Mouse (Mus musculus) cerebellum, adult 2 months (tissue): Measurements from ENCODE around the gene Fstl4. TPM values are rescaled to one million over a fixed set of nuclear protein-coding genes. Genes with fewer than 3 reads are reported as not detected.

Experiments
- DNase-seq, 2 experiments: peaks; one replicate each; pipeline ENCODE4 v3.0.0; 2021
- H3K27ac ChIP-seq: fragments of 200-500 bp; 2 replicates; pipeline ENCODE4 v1.5.1; 2012; ENCODE audit warnings: low read length, control low read depth, inconsistent platforms; ENCODE audit not compliant: insufficient read depth
- H3K27me3 ChIP-seq: fragments of 200-500 bp; 2 replicates; pipeline ENCODE4 v1.6.1; 2012; ENCODE audit warnings: inconsistent platforms, mild to moderate bottlenecking, low read length, moderate library complexity; ENCODE audit not compliant: control insufficient read depth, insufficient read depth
- H3K4me1 ChIP-seq: fragments of 200-500 bp; 2 replicates; pipeline ENCODE4 v1.6.1; 2011; ENCODE audit warnings: low read length; ENCODE audit not compliant: control insufficient read depth, insufficient read depth
- H3K4me3 ChIP-seq: fragments of 200-500 bp; replicated peaks from 2 replicates; pipeline ENCODE3; 2011; ENCODE audit warnings: mild to moderate bottlenecking, low read depth, low read length, control low read depth; ENCODE audit not compliant: insufficient read depth
- CTCF ChIP-seq: fragments of 200-500 bp; IDR thresholded peaks from 2 replicates; pipeline ENCODE4 v1.5.1; 2011; ENCODE audit warnings: low read depth, mild to moderate bottlenecking, control low read depth, low read length, moderate library complexity, borderline replicate concordance; ENCODE audit not compliant: insufficient read depth
- POLR2A ChIP-seq: fragments of 200-500 bp; IDR thresholded peaks from 2 replicates; pipeline ENCODE4 v1.6.1; 2011; ENCODE audit warnings: low read length, control low read depth, borderline replicate concordance; ENCODE audit not compliant: insufficient read depth
- WGBS: fragments of 180-500 bp; shearing (Covaris S2); methylation state at CpG from one replicate; pipeline ENCODE4 v1.1.7; 2018; 5-methylcytosine and 5-hydroxymethylcytosine counted together
- polyA plus RNA-seq: library from polyadenylated mRNA; depleted of rRNA; stranded (reverse); fragments of >200 nt; gene quantifications from 2 replicates; pipeline ENCODE4 v1.2.3, GENCODE M21; 2012

Fstl4 gene
- polyA plus RNA-seq, 1 experiment, result 4.1 TPM

GRCm38 (mm10) chr11:52734493-52735195 lies 29.8 kb upstream of the Fstl4 start:
- Histone ChIP-seq H3K27ac (no peak overlapping the region), H3K27me3 (no peaks in the 10 kb centered on the region), H3K4me1 (no peaks in the 10 kb centered on the region), H3K4me3 (no peak overlapping the region)
- TF ChIP-seq CTCF (no peak), POLR2A (no peak)
- no peak for DNase-seq
- 88% methylated on average over 6 of the region's 6 CpGs for WGBS

DNA sequence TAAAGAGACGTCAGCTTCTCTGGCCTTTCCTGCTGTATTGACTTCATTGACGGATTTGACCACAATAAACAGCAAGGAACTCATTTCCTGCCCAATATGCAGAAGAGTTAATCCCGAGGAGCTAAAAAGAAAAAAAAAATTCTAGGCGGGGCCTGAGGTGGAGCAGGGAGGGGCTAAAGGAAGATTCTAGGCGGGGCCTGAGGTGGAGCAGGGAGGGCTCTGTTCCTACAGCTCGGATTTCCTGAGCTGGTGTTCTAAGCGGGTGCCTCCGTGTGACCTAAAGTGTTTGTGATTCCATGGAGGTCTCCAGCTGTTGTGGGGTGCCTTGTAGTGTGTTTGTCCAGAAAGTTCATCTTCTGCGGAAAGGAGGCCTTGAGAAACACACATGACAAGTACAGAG lies 25.2 kb upstream of the Fstl4 start:
- no peak for DNase-seq
- no peaks in the 10 kb centered on the region for H3K27me3 ChIP-seq
- 48% methylated on average over 9 of the region's 9 CpGs for WGBS
- H3K4me1 ChIP-seq, result no peaks in the 10 kb centered on the region
- no peak overlapping the region for H3K27ac ChIP-seq
- H3K4me3 ChIP-seq, result no peak overlapping the region
- TF ChIP-seq CTCF (no peak), POLR2A (no peak)

DNA sequence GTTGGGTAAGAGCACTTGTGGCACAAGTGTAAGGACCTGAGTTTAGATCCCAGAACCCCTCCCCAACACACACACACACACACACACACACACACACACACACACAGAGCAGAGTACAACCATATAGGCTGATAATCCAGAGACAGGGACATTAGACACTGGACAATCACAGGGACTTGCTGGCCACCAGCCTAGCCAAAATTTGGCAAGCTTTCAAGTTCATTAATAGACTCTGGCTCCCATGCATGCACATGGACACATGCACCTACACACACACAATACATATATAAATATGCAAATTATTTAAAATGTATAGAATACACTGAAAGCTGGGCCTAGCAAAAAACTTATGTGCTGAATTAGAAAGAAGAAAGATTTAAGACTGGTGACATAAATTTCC lies 24.0 kb upstream of the Fstl4 start:
- Histone ChIP-seq H3K4me3 (no peak overlapping the region), H3K27me3 (no peaks in the 10 kb centered on the region), H3K4me1 (no peaks in the 10 kb centered on the region), H3K27ac (no peak overlapping the region)
- no peak for TF ChIP-seq POLR2A
- DNase-seq, result no peak

GRCm38 (mm10) chr11:52743956-52744355 lies 20.5 kb upstream of the Fstl4 start:
- no peak for DNase-seq
- H3K4me3 ChIP-seq, result no peak overlapping the region
- no peaks in the 10 kb centered on the region for H3K4me1 ChIP-seq
- H3K27ac ChIP-seq, result no peak overlapping the region
- no peaks in the 10 kb centered on the region for H3K27me3 ChIP-seq
- TF ChIP-seq CTCF (no peak), POLR2A (no peak)

DNA sequence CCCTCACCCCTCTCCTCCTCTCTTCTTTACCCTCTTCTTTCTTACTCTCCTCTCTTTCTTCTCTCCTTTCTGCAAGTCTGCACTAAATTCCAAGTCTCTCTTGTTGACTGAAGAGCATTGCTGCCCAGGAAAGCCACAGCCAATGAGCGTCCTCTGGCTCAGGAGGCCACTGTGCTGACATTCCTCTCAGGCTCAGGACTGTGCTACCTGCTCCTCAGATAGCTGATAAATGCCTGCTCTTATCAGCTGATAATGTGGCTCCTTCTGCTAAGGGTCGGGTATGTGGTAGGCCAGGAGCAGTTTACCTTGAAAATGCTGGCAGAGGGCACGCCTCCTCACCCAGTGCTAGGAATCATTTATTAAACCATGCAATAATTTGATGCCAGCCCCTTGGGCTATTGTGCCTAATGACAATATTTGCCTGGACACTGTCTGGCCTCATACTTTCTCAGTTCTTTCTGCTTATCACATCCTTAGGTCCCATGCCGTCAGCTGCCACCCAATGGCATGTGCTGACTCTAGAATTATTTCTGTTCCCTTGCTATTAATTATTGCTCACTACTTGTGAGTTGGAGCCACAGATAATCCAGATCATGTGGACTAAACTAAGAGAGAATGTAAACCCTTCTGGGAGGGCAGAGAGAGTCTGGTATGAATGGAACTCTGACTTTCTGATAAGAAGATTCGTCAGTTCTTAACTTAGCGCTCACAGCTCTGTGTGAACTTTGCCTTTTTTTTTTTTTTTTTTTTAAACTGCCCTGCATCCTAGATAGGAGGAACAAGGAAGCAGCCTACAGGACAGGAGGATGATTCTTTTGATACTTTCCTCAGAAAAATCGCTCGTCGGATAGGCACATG lies 19.6 kb upstream of the Fstl4 start:
- Histone ChIP-seq H3K4me3 (no peak overlapping the region), H3K27me3 (no peaks in the 10 kb centered on the region), H3K27ac (no peak overlapping the region), H3K4me1 (no peaks in the 10 kb centered on the region)
- 82% methylated on average over 9 of the region's 9 CpGs for WGBS
- DNase-seq, result no peak
- TF ChIP-seq POLR2A, result no peak
- no peak for TF ChIP-seq CTCF

DNA sequence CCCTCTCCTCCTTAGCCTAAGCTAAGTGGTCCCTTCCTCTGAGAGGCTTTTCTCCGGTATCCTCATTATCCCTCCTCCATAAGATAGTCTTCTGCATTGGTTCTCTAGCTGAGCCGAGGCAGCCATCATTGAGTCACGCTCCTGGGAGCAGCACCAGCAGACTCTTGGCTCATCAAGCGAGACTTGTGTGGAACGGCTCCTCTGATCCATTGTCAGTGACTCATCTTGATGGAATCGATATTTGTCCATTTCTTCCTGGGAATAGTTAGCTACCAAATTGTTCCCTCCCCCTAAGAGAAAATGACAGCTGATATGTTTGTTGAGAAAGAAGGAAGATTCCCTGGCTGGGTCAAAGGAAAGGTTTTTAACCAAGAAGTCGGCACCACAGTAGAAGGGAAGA lies 17.2 kb upstream of the Fstl4 start:
- no peak for DNase-seq
- Histone ChIP-seq H3K4me3 (no peak overlapping the region), H3K27me3 (no peaks in the 10 kb centered on the region), H3K4me1 (no peaks in the 10 kb centered on the region), H3K27ac (no peak overlapping the region)
- 61% methylated on average over 7 of the region's 7 CpGs for WGBS
- TF ChIP-seq POLR2A (no peak), CTCF (no peak)

DNA sequence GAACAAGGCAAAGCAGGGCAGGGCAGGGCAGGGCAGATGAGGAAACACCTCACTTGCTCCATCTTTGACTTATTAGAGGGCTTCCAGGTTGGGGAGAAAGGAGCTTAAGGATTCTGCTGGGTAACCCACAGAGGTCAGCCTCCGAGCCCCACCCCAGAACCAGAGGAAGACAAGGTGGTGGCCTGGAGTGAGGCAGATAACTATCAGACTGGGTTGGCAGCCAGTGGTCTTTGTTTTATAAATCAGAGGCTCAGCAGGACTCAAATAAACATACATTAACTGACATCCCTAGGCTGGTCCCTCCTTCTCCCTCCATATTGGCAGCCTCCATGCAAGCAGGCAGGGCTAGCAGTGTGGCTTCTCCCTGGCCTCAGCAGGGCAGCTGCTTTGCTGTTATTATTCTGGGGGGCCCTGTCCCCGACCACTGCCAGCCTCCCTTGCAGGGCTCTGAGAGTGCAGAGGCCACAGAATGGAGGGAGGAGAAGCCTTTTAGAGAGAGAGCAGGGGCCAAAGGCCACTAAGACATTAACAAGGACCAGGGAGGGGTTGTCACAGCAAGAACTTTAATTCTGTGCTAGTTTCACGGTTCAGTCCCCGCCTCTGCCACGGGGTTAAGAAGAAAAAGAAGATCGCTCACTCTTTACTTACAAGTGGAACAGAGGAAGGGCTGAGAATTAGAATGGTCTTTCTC lies 16.5 kb upstream of the Fstl4 start:
- no peak for TF ChIP-seq CTCF
- no peak for TF ChIP-seq POLR2A
- H3K27ac ChIP-seq, result no peak overlapping the region
- 36% methylated on average over 6 of the region's 6 CpGs for WGBS

More for the DNA sequence above, 16.5 kb upstream of the Fstl4 start:
- no peak for DNase-seq
- H3K27me3 ChIP-seq, result no peaks in the 10 kb centered on the region
- H3K4me3 ChIP-seq, result no peak overlapping the region
- no peaks in the 10 kb centered on the region for H3K4me1 ChIP-seq
